Mouse (Mus musculus): Measurements from ENCODE around the gene Serpinc1.
"Not testable (repeated sequence)": the region's sequence is repeated elsewhere in the genome, so short reads cannot be mapped to it uniquely, and the experiment has no call there.

Gene Serpinc1

GRCm38 (mm10) chr1:160978071-160978735 is at the start of gene Serpinc1:
Gene Serpinc1, plus strand, starts transcription at chr1:160978585.
- in situ Hi-C loops (cut with MboI; ENCODE audit: low pct_unique_long_range_greater_than_20kb in 1 of 2, low sequenced_read_pairs in 2 of 2, unreplicated experiment in 1 of 2) = no loop called here

- in situ Hi-C loops (cut with MboI; ENCODE audit: low pct_unique_long_range_greater_than_20kb in 1 of 2, low sequenced_read_pairs in 2 of 2, unreplicated experiment in 1 of 2) = loop anchor here in 1 of 2 experiments (10.0 kb wide), 1 partner anchor 77 kb away; no protein-coding TSS in a partner anchor
Observed at GRCm38 (mm10) chr1:160931320-160931719, 47.1 kb upstream of the Serpinc1 start.

- in situ Hi-C loops (cut with MboI; ENCODE audit: low pct_unique_long_range_greater_than_20kb in 1 of 2, low sequenced_read_pairs in 2 of 2, unreplicated experiment in 1 of 2) = loop anchor here in 1 of 2 experiments (10.0 kb wide), 1 partner anchor 79 kb away; no protein-coding TSS in a partner anchor
Observed at GRCm38 (mm10) chr1:160933896-160934482, 44.4 kb upstream of the Serpinc1 start.

GRCm38 (mm10) chr1:160935551-160935950 is 42.8 kb upstream of the Serpinc1 start:
- in situ Hi-C loops (cut with MboI; ENCODE audit: low pct_unique_long_range_greater_than_20kb in 1 of 2, low sequenced_read_pairs in 2 of 2, unreplicated experiment in 1 of 2) = loop anchor here in 1 of 2 experiments (10.0 kb wide), 1 partner anchor 81 kb away; no protein-coding TSS in a partner anchor

GRCm38 (mm10) chr1:160963199-160963598 is 15.2 kb upstream of the Serpinc1 start:
- in situ Hi-C loops (cut with MboI; ENCODE audit: low pct_unique_long_range_greater_than_20kb in 1 of 2, low sequenced_read_pairs in 2 of 2, unreplicated experiment in 1 of 2) = no loop called here

GRCm38 (mm10) chr1:160967268-160967667 is 11.1 kb upstream of the Serpinc1 start:
- in situ Hi-C loops (cut with MboI; ENCODE audit: low pct_unique_long_range_greater_than_20kb in 1 of 2, low sequenced_read_pairs in 2 of 2, unreplicated experiment in 1 of 2) = no loop called here

GRCm38 (mm10) chr1:160968643-160969042 is 9.7 kb upstream of the Serpinc1 start:
- in situ Hi-C loops (cut with MboI; ENCODE audit: low pct_unique_long_range_greater_than_20kb in 1 of 2, low sequenced_read_pairs in 2 of 2, unreplicated experiment in 1 of 2) = no loop called here

GRCm38 (mm10) chr1:160980021-160980420 is 1.6 kb downstream of the Serpinc1 start:
- in situ Hi-C loops (cut with MboI; ENCODE audit: low pct_unique_long_range_greater_than_20kb in 1 of 2, low sequenced_read_pairs in 2 of 2, unreplicated experiment in 1 of 2) = no loop called here

GRCm38 (mm10) chr1:160980537-160981234 is 2.3 kb downstream of the Serpinc1 start:
- in situ Hi-C loops (cut with MboI; ENCODE audit: low pct_unique_long_range_greater_than_20kb in 1 of 2, low sequenced_read_pairs in 2 of 2, unreplicated experiment in 1 of 2) = no loop called here

GRCm38 (mm10) chr1:160981337-160981736 is 3.0 kb downstream of the Serpinc1 start:
- in situ Hi-C loops (cut with MboI; ENCODE audit: low pct_unique_long_range_greater_than_20kb in 1 of 2, low sequenced_read_pairs in 2 of 2, unreplicated experiment in 1 of 2) = no loop called here

- in situ Hi-C loops (cut with MboI; ENCODE audit: low pct_unique_long_range_greater_than_20kb in 1 of 2, low sequenced_read_pairs in 2 of 2, unreplicated experiment in 1 of 2) = no loop called here
Observed at GRCm38 (mm10) chr1:160982887-160983286, 4.5 kb downstream of the Serpinc1 start.

- in situ Hi-C loops (cut with MboI; ENCODE audit: low pct_unique_long_range_greater_than_20kb in 1 of 2, low sequenced_read_pairs in 2 of 2, unreplicated experiment in 1 of 2) = not testable (repeated sequence)
Observed at GRCm38 (mm10) chr1:160984731-160985130, 6.3 kb downstream of the Serpinc1 start.

GRCm38 (mm10) chr1:160985477-160985876 is 7.1 kb downstream of the Serpinc1 start:
- in situ Hi-C loops (cut with MboI; ENCODE audit: low pct_unique_long_range_greater_than_20kb in 1 of 2, low sequenced_read_pairs in 2 of 2, unreplicated experiment in 1 of 2) = no loop called here

GRCm38 (mm10) chr1:160986881-160987635 is 8.7 kb downstream of the Serpinc1 start:
- in situ Hi-C loops (cut with MboI; ENCODE audit: low pct_unique_long_range_greater_than_20kb in 1 of 2, low sequenced_read_pairs in 2 of 2, unreplicated experiment in 1 of 2) = no loop called here

- in situ Hi-C loops (cut with MboI; ENCODE audit: low pct_unique_long_range_greater_than_20kb in 1 of 2, low sequenced_read_pairs in 2 of 2, unreplicated experiment in 1 of 2) = no loop called here
Observed at GRCm38 (mm10) chr1:160989395-160989794, 11.0 kb downstream of the Serpinc1 start.

GRCm38 (mm10) chr1:160993851-160994250 is 15.5 kb downstream of the Serpinc1 start:
- in situ Hi-C loops (cut with MboI; ENCODE audit: low pct_unique_long_range_greater_than_20kb in 1 of 2, low sequenced_read_pairs in 2 of 2, unreplicated experiment in 1 of 2) = no loop called here

- in situ Hi-C loops (cut with MboI; ENCODE audit: low pct_unique_long_range_greater_than_20kb in 1 of 2, low sequenced_read_pairs in 2 of 2, unreplicated experiment in 1 of 2) = no loop called here
Observed at GRCm38 (mm10) chr1:161004942-161005341, 26.6 kb downstream of the Serpinc1 start.

- in situ Hi-C loops (cut with MboI; ENCODE audit: low pct_unique_long_range_greater_than_20kb in 1 of 2, low sequenced_read_pairs in 2 of 2, unreplicated experiment in 1 of 2) = no loop called here
Observed at GRCm38 (mm10) chr1:161005526-161005925, 27.1 kb downstream of the Serpinc1 start.

GRCm38 (mm10) chr1:161006471-161006870 is 28.1 kb downstream of the Serpinc1 start:
- in situ Hi-C loops (cut with MboI; ENCODE audit: low pct_unique_long_range_greater_than_20kb in 1 of 2, low sequenced_read_pairs in 2 of 2, unreplicated experiment in 1 of 2) = no loop called here
